Mouse (Mus musculus) intestine, postnatal 0 days (tissue): ENCODE results near the gene Ptpn13. TPM values are rescaled to one million over a fixed set of nuclear protein-coding genes. Genes with fewer than 3 reads are reported as not detected.

ENCODE experiments used
- ATAC-seq: fragments of 200-750 bp; cut with Nextera tagmentation; 2 replicates; pipeline ENCODE4 v1.8.0; 2017; ENCODE audit warnings: mild to moderate bottlenecking, moderate TSS enrichment, moderate library complexity
- H3K27ac ChIP-seq: fragments of 300-500 bp; sonication (generic); 2 replicates; pipeline ENCODE4 v1.5.1; 2014; ENCODE audit warnings: mild to moderate bottlenecking, low read depth, low read length, moderate library complexity
- H3K27me3 ChIP-seq: fragments of 300-500 bp; sonication (generic); replicated peaks from 2 replicates; pipeline ENCODE4 v1.6.1; 2014; ENCODE audit warnings: low read length, mixed read lengths; ENCODE audit not compliant: control insufficient read depth, insufficient read depth
- H3K36me3 ChIP-seq: fragments of 300-500 bp; sonication (generic); 2 replicates; pipeline ENCODE4 v1.6.1; 2014; ENCODE audit warnings: mild to moderate bottlenecking, moderate library complexity; ENCODE audit not compliant: control insufficient read depth, insufficient read depth
- H3K4me1 ChIP-seq: fragments of 300-500 bp; sonication (generic); replicated peaks from 2 replicates; pipeline ENCODE4 v1.6.1; 2014; ENCODE audit warnings: antibody characterized with exemption, low read length, mixed read lengths; ENCODE audit not compliant: control insufficient read depth, insufficient read depth
- H3K4me2 ChIP-seq: fragments of 300-500 bp; sonication (generic); replicated peaks from 2 replicates; pipeline ENCODE4 v1.6.1; 2014; ENCODE audit warnings: low read depth, mild to moderate bottlenecking, moderate library complexity
- H3K4me3 ChIP-seq: fragments of 300-500 bp; sonication (generic); 2 replicates; pipeline ENCODE4 v1.5.1; 2014; ENCODE audit warnings: low read depth, low read length
- H3K9ac ChIP-seq: fragments of 300-500 bp; sonication (generic); 2 replicates; pipeline ENCODE4 v1.6.1; 2014; ENCODE audit warnings: mild to moderate bottlenecking, low read depth, low read length
- H3K9me3 ChIP-seq: fragments of 300-500 bp; sonication (generic); 2 replicates; pipeline ENCODE4 v1.6.1; 2016; ENCODE audit warnings: mixed run types; ENCODE audit not compliant: control insufficient read depth
- CTCF ChIP-seq: sonication (generic); IDR thresholded peaks from 2 replicates; pipeline ENCODE4 v1.5.1; 2016; ENCODE audit warnings: low read depth, mild to moderate bottlenecking, control low read depth, antibody characterized with exemption, moderate library complexity
- WGBS: fragments of 180-500 bp; shearing (Covaris S2); extraction: QIAGEN DNeasy Blood & Tissue Kit; methylation state at CpG from one replicate; pipeline ENCODE4 v1.1.7; 2014; 5-methylcytosine and 5-hydroxymethylcytosine counted together
- polyA plus RNA-seq: library from polyadenylated mRNA; unstranded; fragments of >200 nt; fragmentation: Nextera tagmentation; extraction: Ambion mirVana; gene quantifications from 2 replicates; pipeline ENCODE4 v1.2.1, GENCODE M21; 2015

Ptpn13 gene
- polyA plus RNA-seq, 1 experiment from 2014 or later, result 0.90 TPM

- no peaks in the 10 kb centered on the region for H3K36me3 ChIP-seq
- H3K27me3 ChIP-seq, result no peaks in the 10 kb centered on the region
- H3K4me2 ChIP-seq, result no peak overlapping the region
- H3K4me3 ChIP-seq, result no peak overlapping the region
- H3K27ac ChIP-seq, result no peak overlapping the region
- no peak overlapping the region for H3K9ac ChIP-seq
- ATAC-seq, result no peak
- TF ChIP-seq CTCF, result no peak
- no peaks in the 10 kb centered on the region for H3K9me3 ChIP-seq
- H3K4me1 ChIP-seq, result no peaks in the 10 kb centered on the region
- 93% methylated on average over 20 of the region's 20 CpGs for WGBS
These were observed 101.9 kb downstream of the Ptpn13 start for GRCm38 (mm10) chr5:103526668-103527436.

- Histone ChIP-seq H3K9me3 (no peaks in the 10 kb centered on the region), H3K4me3 (no peak overlapping the region), H3K27ac (no peak overlapping the region), H3K4me1 (no peaks in the 10 kb centered on the region), H3K27me3 (no peaks in the 10 kb centered on the region), H3K4me2 (no peak overlapping the region), H3K9ac (no peak overlapping the region), H3K36me3 (no peaks in the 10 kb centered on the region)
- TF ChIP-seq CTCF, result no peak
- no peak for ATAC-seq
- 85% methylated on average over 6 of the region's 6 CpGs for WGBS
These were observed 102.4 kb downstream of the Ptpn13 start for GRCm38 (mm10) chr5:103527437-103527718.

GRCm38 (mm10) chr5:103530214-103530613, 105.2 kb downstream of the Ptpn13 start:
- H3K9me3 ChIP-seq, result no peaks in the 10 kb centered on the region
- H3K4me3 ChIP-seq, result no peak overlapping the region
- H3K36me3 ChIP-seq, result no peaks in the 10 kb centered on the region
- no peak overlapping the region for H3K4me2 ChIP-seq
- TF ChIP-seq CTCF, result no peak
- H3K27ac ChIP-seq, result no peak overlapping the region
- no peaks in the 10 kb centered on the region for H3K4me1 ChIP-seq
- no peak for ATAC-seq
- 62% methylated on average over 9 of the region's 9 CpGs for WGBS
- H3K9ac ChIP-seq, result no peak overlapping the region
- H3K27me3 ChIP-seq, result no peaks in the 10 kb centered on the region

- ATAC-seq, result no peak
These were observed 107.9 kb downstream of the Ptpn13 start for GRCm38 (mm10) chr5:103532841-103533390.

GRCm38 (mm10) chr5:103534454-103534853, 109.5 kb downstream of the Ptpn13 start:
- no peak for ATAC-seq
- H3K27ac ChIP-seq, result no peak overlapping the region
- H3K9ac ChIP-seq, result no peak overlapping the region
- 62% methylated on average over 3 of the region's 3 CpGs for WGBS
- no peaks in the 10 kb centered on the region for H3K27me3 ChIP-seq
- no peak overlapping the region for H3K4me2 ChIP-seq
- H3K4me3 ChIP-seq, result no peak overlapping the region
- no peak for TF ChIP-seq CTCF
- H3K36me3 ChIP-seq, result no peaks in the 10 kb centered on the region
- no peaks in the 10 kb centered on the region for H3K9me3 ChIP-seq
- no peaks in the 10 kb centered on the region for H3K4me1 ChIP-seq

More at GRCm38 (mm10) chr5:103532841-103533390, 107.9 kb downstream of the Ptpn13 start:
- H3K9ac ChIP-seq, result no peak overlapping the region
- no peaks in the 10 kb centered on the region for H3K27me3 ChIP-seq
- H3K4me3 ChIP-seq, result no peak overlapping the region
- H3K4me1 ChIP-seq, result no peaks in the 10 kb centered on the region
- no peaks in the 10 kb centered on the region for H3K9me3 ChIP-seq
- H3K36me3 ChIP-seq, result no peaks in the 10 kb centered on the region
- no peak overlapping the region for H3K4me2 ChIP-seq
- no peak overlapping the region for H3K27ac ChIP-seq
- 90% methylated on average over 11 of the region's 11 CpGs for whole genome bisulfite sequencing
- TF ChIP-seq CTCF, result no peak

GRCm38 (mm10) chr5:103537429-103537828, 112.4 kb downstream of the Ptpn13 start:
- H3K4me1 ChIP-seq, result no peaks in the 10 kb centered on the region
- WGBS, result 70% methylated on average over 4 of the region's 4 CpGs
- no peak overlapping the region for H3K4me2 ChIP-seq
- H3K9ac ChIP-seq, result no peak overlapping the region
- H3K36me3 ChIP-seq, result no peaks in the 10 kb centered on the region
- no peaks in the 10 kb centered on the region for H3K27me3 ChIP-seq
- TF ChIP-seq CTCF, result no peak
- no peak overlapping the region for H3K4me3 ChIP-seq
- H3K27ac ChIP-seq, result no peak overlapping the region
- no peaks in the 10 kb centered on the region for H3K9me3 ChIP-seq
- ATAC-seq, result no peak
